Mouse (Mus musculus) right cerebral cortex, postnatal 10 days (tissue): ENCODE results near the gene Sumo1.
"Not testable (repeated sequence)": the region's sequence is repeated elsewhere in the genome, so short reads cannot be mapped to it uniquely, and the experiment has no call there.

Source experiments
- DNase-seq, 2 experiments: peaks; one replicate each; pipeline ENCODE4 v3.0.0; 2021; ENCODE audit warnings: low spot score in 2 of 2

Sumo1 gene

GRCm38 (mm10) chr1:59636349-59636748, 34.3 kb downstream of the Sumo1 start:
- DNase-seq = no peak

DNA sequence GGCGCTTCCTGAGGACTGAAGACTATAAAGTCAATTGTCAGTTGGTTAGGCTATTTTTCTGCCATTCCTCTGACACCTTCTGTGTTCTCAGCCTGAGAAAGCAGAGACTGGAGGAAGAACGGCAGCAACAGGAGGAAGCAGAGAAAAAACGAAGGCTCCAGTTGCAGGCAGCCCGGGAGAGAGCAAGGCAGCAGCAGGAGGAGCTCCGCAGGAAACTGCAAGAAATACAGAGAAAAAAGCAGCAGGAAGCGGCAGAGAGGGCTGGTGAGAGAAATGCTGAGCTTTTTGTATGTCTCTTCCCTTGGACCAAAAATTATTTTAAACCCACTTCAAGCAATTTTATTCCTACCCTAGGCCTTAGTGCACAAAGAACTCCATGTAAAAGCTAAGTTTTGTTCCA, 37.6 kb downstream of the Sumo1 start:
- peak; percentile 29 to 33 for DNase-seq

DNA sequence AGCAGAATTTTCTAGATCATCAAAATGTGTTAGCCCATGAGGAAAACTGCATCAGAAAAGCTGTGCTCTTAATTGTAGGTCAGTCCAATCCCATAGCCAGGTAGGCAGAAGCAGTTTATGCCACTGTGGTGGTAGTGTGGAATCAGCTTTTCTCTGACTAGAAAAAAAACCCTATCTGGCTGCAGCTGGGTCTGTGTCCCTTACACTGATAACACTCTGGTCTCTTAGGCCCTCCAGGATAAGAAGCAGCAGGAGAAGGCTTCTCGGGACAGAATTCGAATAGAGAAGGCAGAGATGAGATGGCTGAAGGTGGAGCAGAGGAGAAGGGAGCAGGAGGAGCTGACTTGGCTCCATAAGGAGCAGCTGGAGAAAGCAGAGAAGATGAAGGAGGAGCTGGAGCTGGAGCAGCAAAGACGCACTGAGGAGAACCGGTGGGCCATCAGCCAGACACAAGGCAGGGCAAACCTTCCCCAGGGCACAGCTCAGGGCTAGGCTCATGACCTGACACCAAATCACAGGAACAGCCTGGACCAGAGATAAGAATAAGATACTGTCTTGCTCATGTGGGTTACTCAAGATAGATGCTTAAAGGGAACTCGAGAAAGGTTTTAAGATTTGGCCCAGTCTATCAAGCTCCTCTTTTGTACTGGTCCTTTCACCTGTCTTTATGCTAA, 38.5 kb downstream of the Sumo1 start:
- DNase-seq = no peak

GRCm38 (mm10) chr1:59630356-59630755, 40.3 kb downstream of the Sumo1 start:
- DNase-seq = not testable (repeated sequence)

DNA sequence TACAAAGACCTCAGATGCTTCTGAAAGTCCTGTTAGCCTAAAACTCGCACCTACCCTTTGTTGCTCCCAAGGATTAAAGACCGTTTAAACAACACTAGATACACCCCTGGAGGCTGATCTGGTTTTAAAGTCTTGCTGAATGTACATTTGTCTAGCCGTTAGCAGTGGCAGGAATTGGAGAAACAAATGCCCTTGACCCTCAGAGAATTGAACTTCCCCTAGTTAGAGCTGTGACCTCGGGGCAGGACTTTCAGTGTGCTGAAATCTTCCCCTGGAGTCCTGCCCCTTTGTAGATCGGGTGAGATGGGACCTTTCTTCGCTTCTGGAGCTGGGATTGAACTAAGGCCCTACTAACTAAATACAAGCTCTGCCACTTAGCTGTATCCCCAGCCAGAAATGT, 41.4 kb downstream of the Sumo1 start:
- no peak for DNase-seq

GRCm38 (mm10) chr1:59625410-59625809, 45.2 kb downstream of the Sumo1 start:
- DNase-seq = no peak

GRCm38 (mm10) chr1:59623325-59624017, 47.2 kb downstream of the Sumo1 start:
- DNase-seq = peak; percentile 80 to 87

- no peak for DNase-seq
Observed at GRCm38 (mm10) chr1:59619201-59619600, 51.4 kb downstream of the Sumo1 start.

GRCm38 (mm10) chr1:59615021-59615420, 55.6 kb downstream of the Sumo1 start:
- no peak for DNase-seq

DNA sequence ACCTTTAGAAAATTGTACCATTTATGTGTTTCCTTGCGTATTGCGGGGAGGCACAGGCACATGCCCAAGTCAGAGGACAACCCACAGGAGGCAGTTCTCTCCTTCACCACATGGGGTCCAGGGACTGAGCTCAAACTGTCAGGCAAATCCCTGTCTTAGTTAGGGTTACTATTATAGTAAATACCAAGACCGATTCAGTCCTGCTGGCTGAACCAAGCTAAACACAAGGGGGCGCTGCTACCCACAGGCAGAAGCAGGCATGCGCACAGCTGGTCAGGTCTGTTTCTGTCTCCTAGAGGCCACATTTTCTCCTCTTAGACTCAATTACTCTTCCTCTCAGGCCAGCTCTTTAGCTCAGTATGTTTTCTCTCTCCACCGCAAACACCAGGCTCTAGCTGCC, 56.8 kb downstream of the Sumo1 start:
- DNase-seq = peak; percentile 38 to 43

DNA sequence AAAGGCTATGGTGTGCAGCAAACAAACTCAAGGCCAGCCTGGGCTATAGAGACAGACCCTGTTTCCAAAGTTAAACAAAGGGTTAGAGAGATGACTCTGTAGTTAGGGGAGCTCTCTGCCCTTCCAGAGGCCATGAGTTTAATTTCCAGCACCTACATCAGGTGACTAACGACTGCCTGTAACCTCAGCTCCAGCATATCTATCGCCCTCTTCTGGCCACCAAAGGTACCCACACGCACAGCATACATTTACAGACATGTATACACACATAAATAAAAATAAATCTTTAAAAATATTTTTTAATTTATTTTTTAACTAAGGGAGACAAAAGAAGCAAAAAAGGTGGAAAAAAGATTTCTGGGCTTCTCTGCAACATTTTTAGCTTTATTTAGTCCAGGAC, 59.7 kb downstream of the Sumo1 start:
- DNase-seq = no peak

DNA sequence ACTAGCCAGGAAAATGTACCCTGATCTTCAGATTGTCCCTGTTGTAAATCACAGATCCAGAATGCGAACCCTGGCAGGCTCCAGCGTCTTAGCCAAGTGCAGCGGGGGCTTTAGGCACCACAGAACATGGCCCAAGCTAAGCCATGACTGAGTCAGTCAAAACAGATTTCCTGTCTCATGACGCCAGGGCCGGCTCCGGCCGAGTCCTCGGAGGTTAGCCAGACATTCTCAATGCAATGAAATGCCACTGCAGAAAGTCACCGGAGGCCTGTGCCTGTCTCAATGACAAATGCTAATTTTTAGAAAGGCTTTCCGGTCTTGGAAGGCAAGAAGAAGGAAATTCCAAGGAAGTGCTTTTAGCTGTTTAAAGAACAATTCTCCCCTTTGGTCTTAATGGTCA, 60.7 kb downstream of the Sumo1 start:
- no peak for DNase-seq

- DNase-seq = no peak
Observed at GRCm38 (mm10) chr1:59609458-59609857, 61.2 kb downstream of the Sumo1 start.

DNA sequence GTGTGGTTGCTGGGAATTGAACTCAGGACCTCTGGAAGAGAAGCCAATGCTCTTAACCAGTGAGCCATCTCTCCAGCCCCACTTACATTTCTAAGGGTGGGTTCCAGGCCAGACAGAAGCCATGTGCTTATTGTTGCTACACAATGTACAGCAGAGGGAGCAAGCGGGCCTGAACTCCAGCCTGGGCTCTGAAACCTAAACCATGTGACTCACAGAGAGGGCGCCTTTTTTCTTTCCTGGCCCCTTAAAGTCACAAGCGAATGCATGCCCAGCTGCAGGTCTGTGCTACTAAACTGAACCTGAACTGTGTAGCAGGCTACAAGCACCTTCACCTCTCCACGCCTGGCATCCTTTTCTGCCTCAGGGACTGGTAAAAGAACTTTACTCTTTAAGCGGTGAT, 61.7 kb downstream of the Sumo1 start:
- no peak for DNase-seq

DNA sequence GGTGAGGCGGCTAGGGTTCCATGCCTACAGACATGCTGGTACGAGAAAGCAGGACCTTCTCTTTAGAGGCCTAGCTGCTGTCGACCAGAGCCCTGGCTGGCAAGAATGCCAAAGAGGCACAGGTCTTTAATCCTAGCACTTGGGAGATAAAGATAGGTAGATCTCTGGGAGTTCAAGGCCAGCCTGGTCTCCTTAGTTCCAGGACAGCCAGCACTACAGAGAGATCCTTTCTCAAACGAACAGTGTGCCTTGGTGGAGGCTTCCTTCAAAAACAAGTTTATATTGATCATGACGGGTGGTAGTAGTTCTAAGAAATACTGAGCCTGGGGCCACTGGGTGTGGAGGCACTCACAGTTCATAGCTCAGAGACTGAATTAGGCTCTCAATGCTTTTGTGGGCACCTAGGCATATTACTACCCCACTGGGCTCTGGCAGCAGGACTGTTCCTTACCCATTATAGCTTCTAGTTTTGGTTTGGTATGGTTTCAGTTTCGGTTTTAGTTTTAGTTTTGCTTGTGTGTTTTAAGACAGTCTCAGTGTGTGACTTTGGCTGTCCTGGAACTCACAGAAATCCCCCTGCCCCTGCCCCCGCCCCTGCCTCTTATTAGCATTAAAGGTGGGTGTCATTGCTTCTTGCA, 62.4 kb downstream of the Sumo1 start:
- DNase-seq = no peak

DNA sequence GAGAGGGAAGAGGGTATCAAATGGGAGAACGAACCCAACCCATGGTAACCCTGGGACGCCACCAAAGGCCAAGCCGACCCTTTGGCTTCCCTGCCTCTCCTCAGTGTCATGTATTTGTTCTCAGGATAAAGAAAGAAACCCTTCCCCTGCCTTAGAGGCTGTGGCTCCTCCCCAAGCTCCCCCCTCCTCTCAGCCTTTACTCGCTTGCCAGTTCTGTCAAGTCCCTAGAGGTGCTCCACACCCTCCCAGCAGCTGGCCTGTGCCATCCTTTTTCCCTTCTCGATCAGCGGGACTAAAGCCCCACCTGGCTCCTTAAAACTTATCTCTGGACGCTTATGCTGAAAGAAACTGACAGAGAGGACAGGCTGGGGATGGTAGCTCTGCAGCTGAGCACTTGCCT, 63.6 kb downstream of the Sumo1 start:
- DNase-seq = no peak

- no peak for DNase-seq
Observed at GRCm38 (mm10) chr1:59606479-59606878, 64.2 kb downstream of the Sumo1 start.

- no peak for DNase-seq
Observed at GRCm38 (mm10) chr1:59603893-59604292, 66.7 kb downstream of the Sumo1 start.

GRCm38 (mm10) chr1:59603417-59603712, 67.3 kb downstream of the Sumo1 start:
- no peak for DNase-seq

DNA sequence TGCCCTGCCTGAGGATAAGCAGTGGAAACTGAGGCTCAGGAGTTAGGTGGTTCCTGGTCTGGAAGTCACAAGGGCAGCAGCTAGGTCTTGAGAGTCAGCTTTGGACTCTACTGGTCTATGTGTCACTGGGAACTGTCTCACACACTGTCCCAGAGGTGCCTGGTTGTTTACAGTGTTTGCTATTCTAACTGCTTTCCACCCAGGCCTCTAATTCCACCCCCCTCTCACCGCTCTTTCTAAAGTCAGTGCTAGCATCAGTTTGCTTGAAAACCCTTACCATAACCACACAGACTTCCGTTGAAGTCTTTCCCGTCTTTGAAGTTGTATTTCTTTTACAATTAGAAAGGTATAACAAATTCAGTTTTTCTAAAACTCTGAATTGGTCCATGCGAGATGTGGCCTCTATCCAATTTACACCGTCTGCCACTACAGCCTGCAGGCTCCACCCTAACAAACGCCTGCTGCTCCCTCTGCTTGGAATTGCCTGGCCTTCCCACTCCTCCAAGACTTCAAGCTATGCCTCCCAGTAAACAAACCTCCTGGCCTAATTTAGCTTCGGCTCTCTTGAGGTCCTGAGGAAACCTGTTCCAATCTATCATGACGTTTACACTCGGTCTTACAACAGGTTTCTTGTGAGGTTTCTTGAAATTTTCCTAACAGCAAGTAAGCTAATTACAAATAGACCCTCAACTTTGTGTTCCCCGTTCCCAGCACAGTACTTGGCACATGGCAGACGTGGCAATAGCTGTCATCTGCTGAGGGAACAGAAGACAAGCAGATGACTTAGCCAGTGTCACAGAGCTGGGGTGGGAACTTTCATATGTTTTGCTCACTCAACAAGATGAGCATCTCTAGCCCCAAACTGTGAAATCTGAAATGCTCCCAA, 67.9 kb downstream of the Sumo1 start:
- DNase-seq = peak; percentile 52 to 56

GRCm38 (mm10) chr1:59595609-59596008, 75.0 kb downstream of the Sumo1 start:
- DNase-seq = no peak

DNA sequence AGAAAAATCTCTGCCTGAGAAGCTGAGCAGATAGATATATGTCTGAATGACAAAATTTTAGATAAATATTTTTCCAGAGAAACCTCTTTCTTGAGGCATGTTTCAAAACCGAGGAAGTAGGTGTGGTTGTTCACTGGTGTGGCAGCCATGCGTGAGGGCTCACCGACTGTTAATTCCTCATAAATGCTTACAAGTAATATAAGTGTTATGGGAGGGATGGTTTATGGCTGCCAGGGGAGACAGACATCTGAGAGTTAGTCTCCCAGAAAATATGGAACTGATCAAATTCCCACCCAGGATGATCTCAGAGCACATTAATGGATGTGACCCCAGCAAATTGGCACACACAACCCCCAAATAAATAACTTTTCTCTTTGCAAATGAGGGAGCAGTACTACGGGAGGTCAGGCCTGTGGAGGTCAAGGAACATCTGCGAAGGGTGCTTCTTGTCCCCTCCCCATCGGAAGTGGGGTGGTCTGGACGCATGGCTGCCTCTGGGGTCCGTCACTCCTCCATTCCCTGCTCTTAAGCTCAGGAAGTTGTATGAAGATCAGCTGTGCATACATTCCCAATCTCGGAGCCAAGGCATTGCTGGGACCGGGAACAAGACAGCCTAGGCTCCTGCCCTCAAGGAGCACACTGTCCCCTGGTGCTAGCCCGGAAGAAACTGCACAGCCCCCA, 75.9 kb downstream of the Sumo1 start:
- DNase-seq = no peak
